Mouse (Mus musculus) C2C12 (cell line): ENCODE measurements around the gene Ncoa1. TPM values are rescaled to one million over a fixed set of nuclear protein-coding genes. Genes with fewer than 3 reads are reported as not detected.
A peak's percentile ranks its signal among the peaks of the same experiment; 100 is the strongest.

Experiments used
- H3K27me3 ChIP-seq: one replicate; pipeline ENCODE4 v1.6.1; 2011; ENCODE audit not compliant: control insufficient read depth, insufficient read depth, insufficient read length
- H3K36me3 ChIP-seq: one replicate; pipeline ENCODE4 v1.6.1; 2011; ENCODE audit not compliant: control insufficient read depth, insufficient read depth
- H3K4me3 ChIP-seq: one replicate; pipeline ENCODE4 v1.5.1; 2011; ENCODE audit warnings: mild to moderate bottlenecking, control low read depth; ENCODE audit not compliant: poor library complexity, insufficient read depth, severe bottlenecking
- H3K79me2 ChIP-seq: one replicate; pipeline ENCODE4 v1.6.1; 2011; ENCODE audit not compliant: control insufficient read depth, insufficient read depth
- H3K79me3 ChIP-seq: one replicate; pipeline ENCODE4 v1.6.1; 2011; ENCODE audit warnings: low read depth, control low read depth
- H3ac ChIP-seq: one replicate; pipeline ENCODE3; 2011; ENCODE audit warnings: low read depth; ENCODE audit not compliant: control insufficient read depth, insufficient read length
- CEBPB ChIP-seq: IDR thresholded peaks from one replicate; pipeline ENCODE4 v1.6.1; 2011; ENCODE audit warnings: low read depth, mild to moderate bottlenecking, control low read depth, moderate library complexity
- CTCF ChIP-seq: IDR thresholded peaks from one replicate; pipeline ENCODE4 v1.5.1; 2011; ENCODE audit not compliant: control insufficient read depth, insufficient read depth, insufficient read length
- FOSL1 ChIP-seq: IDR thresholded peaks from one replicate; pipeline ENCODE4 v1.8.0; 2011; ENCODE audit warnings: mild to moderate bottlenecking, low read length; ENCODE audit not compliant: poor library complexity, insufficient read depth, severe bottlenecking
- MAX ChIP-seq: IDR thresholded peaks from one replicate; pipeline ENCODE4 v1.6.1; 2011; ENCODE audit warnings: mild to moderate bottlenecking, control low read depth
- MYOD1 ChIP-seq: IDR thresholded peaks from one replicate; pipeline ENCODE4 v1.6.1; 2011; ENCODE audit warnings: low read depth; ENCODE audit not compliant: control insufficient read depth, insufficient read length
- MYOG ChIP-seq: IDR thresholded peaks from one replicate; pipeline ENCODE4 v1.6.1; 2011; ENCODE audit not compliant: control insufficient read depth, insufficient read length; ENCODE audit errors: extremely low read depth
- USF1 ChIP-seq: IDR thresholded peaks from one replicate; pipeline ENCODE4 v1.6.1; 2011; ENCODE audit warnings: low read depth, mild to moderate bottlenecking, control low read depth, moderate library complexity
- polyA plus RNA-seq: library from polyadenylated mRNA; unstranded; fragments of >200 nt; fragmentation: generic; extraction: Trizol; gene quantifications from one replicate; pipeline ENCODE4 v1.2.1, GENCODE M21; 2012; ENCODE audit warnings: missing spikeins

Gene Ncoa1
- polyA plus RNA-seq, 1 experiment = 3.4 TPM

GRCm38 (mm10) chr12:4390721-4391120 lies 86.3 kb downstream of the Ncoa1 start:
- no peaks in the 10 kb centered on the region for H3K27me3 ChIP-seq
- H3K36me3 ChIP-seq = no peaks in the 10 kb centered on the region
- no peaks in the 10 kb centered on the region for H3K79me2 ChIP-seq
- no peak overlapping the region for H3K4me3 ChIP-seq
- TF ChIP-seq MYOG (no peak), MYOD1 (no peak), USF1 (no peak), CEBPB (no peak), FOSL1 (no peak), MAX (no peak), CTCF (no peak)
- H3ac ChIP-seq = no peak overlapping the region
- H3K79me3 ChIP-seq = no peaks in the 10 kb centered on the region

GRCm38 (mm10) chr12:4386077-4386719 lies 90.8 kb downstream of the Ncoa1 start:
- TF ChIP-seq MAX (no peak), MYOG (no peak), CTCF (no peak), FOSL1 (no peak), CEBPB (no peak), MYOD1 (no peak), USF1 (no peak)

GRCm38 (mm10) chr12:4383061-4383460 lies 93.9 kb downstream of the Ncoa1 start:
- Histone ChIP-seq H3ac (no peak overlapping the region), H3K27me3 (no peaks in the 10 kb centered on the region), H3K79me3 (no peaks in the 10 kb centered on the region), H3K4me3 (no peak overlapping the region), H3K36me3 (no peaks in the 10 kb centered on the region), H3K79me2 (no peaks in the 10 kb centered on the region)
- TF ChIP-seq CEBPB (peak; percentile 17), CTCF (no peak)

More at GRCm38 (mm10) chr12:4386077-4386719, 90.8 kb downstream of the Ncoa1 start:
- no peaks in the 10 kb centered on the region for H3K36me3 ChIP-seq
- no peaks in the 10 kb centered on the region for H3K79me3 ChIP-seq
- H3K4me3 ChIP-seq = no peak overlapping the region
- no peak overlapping the region for H3ac ChIP-seq
- H3K79me2 ChIP-seq = no peaks in the 10 kb centered on the region
- no peaks in the 10 kb centered on the region for H3K27me3 ChIP-seq

GRCm38 (mm10) chr12:4379298-4379957 lies 97.6 kb downstream of the Ncoa1 start:
- no peaks in the 10 kb centered on the region for H3K27me3 ChIP-seq
- no peak overlapping the region for H3ac ChIP-seq
- no peaks in the 10 kb centered on the region for H3K79me2 ChIP-seq
- H3K36me3 ChIP-seq = no peaks in the 10 kb centered on the region
- H3K79me3 ChIP-seq = no peaks in the 10 kb centered on the region
- H3K4me3 ChIP-seq = no peak overlapping the region
- TF ChIP-seq MYOG (no peak), CEBPB (no peak), CTCF (no peak), USF1 (no peak), MYOD1 (no peak), MAX (no peak), FOSL1 (no peak)

- no peak for TF ChIP-seq FOSL1
- TF ChIP-seq USF1 = no peak
- no peak for TF ChIP-seq MYOD1
- no peak for TF ChIP-seq MYOG
- no peak for TF ChIP-seq CEBPB
- no peak for TF ChIP-seq MAX
- no peak for TF ChIP-seq CTCF
- no peak overlapping the region for H3ac ChIP-seq
- H3K27me3 ChIP-seq = no peaks in the 10 kb centered on the region
- H3K36me3 ChIP-seq = no peaks in the 10 kb centered on the region
- H3K79me3 ChIP-seq = no peaks in the 10 kb centered on the region
- H3K79me2 ChIP-seq = no peaks in the 10 kb centered on the region
- H3K4me3 ChIP-seq = no peak overlapping the region
Measured at GRCm38 (mm10) chr12:4376475-4376874, 100.5 kb downstream of the Ncoa1 start.
